Mouse (Mus musculus) mature B cell (primary cell): ENCODE data around the gene Ints14.
"Not testable (repeated sequence)": the region's sequence is repeated elsewhere in the genome, so short reads cannot be mapped to it uniquely, and the experiment has no call there.

Experiments
- in situ Hi-C: fragments of 300-500 bp; cut with MboI; formaldehyde crosslinking; loops from 2 replicates; pipeline ENCODE4 v1.14.3; 2019

Ints14 gene

DNA sequence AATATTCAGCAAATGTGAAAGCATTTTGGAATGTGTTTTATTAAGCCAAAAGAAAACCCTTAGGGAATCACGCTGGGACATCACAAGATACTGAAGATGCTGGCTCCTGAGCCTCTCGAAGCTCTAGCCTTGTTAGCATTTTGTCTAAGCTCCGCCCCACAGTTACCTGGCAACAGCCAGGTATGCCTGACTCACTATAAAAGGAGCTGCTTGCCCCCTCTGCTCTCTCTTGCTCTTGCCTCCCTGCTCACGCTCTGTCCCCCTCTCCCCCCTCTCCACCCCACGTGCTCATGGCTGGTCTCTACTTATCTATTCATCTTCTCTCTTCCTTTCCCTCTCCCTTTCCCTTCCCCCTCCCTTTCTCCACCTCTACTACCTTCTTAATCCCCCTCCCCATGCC lies 8.7 kb upstream of the Ints14 start:
- in situ Hi-C loops, result no loop called here

GRCm38 (mm10) chr9:64953190-64953589 lies 7.5 kb upstream of the Ints14 start:
- in situ Hi-C loops, result no loop called here

DNA sequence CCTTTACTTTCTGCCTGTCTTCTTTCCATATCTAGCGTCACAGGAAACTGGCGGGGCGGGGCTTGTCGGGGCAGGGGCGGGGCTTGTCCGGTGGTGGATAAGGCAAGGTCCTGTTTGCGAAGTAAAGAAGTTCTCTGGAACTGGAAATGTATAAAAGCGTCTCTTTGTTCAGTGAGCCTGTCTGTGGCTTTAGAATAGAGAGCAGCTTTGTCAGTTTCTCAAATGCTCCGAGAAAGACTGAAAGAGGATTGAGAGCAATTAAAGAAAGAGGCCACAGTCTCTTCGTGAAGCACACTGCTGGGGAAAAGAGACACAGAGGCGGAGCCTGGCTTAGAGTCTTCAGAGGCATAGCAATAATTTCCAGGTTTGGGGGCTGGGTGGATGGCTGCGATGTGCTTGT lies 4.4 kb upstream of the Ints14 start:
- in situ Hi-C loops, result no loop called here

DNA sequence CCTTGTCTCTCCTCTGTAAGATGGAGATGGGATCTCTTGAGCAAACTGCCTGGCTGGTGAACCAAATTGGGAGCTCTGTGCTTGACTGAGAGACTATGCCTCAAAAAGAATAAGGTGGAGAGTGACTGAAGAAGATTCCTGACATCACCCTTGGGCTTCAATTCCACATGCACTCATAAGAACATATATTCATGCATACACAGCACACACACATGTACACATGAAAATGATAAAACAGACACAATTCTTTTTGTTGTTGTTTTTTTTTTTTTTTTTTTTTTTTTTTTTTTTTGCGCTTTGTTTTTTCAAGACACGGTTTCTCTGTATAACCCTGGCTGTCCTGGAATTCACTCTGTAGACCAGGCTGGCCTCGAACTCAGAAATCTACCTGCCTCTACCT lies 3.4 kb upstream of the Ints14 start:
- in situ Hi-C loops, result no loop called here

DNA sequence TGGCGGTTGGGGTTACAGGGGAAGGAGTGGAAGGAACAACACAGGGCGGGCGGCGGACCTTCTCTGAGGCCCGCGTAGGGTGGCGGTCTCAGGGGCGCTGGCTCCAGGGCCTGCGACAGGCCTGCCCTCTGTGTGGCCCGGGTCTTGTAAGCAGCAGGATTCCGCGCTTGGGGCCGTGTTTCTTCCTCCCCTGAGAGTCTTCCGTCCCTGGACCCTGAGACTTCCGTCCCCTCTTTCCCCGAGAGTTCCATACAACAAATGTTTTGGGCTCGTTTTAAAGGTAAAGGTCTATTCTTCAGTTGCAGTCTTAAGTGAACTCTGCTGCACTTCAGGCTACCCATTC lies 244 bp downstream of the Ints14 start:
- in situ Hi-C loops, result no loop called here

DNA sequence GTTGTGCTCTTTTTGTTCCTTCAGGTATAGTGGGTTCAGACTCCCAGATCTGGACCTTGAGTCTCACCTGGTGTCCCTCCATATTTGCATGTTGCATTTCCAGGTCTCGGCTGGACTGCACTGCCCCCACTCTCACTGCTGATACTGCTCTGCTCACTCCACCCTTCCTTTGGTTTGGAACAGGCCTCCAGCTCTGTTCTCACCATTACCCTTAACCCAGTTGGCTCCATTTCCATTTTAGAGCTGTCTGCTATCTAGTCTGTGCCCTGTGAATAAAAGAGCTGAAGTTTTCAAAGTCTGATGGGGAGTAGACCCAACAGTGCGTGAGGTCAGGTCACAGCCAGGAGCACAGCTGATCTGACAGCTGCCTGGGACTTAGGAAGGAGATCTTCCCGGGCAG lies 19.8 kb downstream of the Ints14 start:
- in situ Hi-C loops, result no loop called here

DNA sequence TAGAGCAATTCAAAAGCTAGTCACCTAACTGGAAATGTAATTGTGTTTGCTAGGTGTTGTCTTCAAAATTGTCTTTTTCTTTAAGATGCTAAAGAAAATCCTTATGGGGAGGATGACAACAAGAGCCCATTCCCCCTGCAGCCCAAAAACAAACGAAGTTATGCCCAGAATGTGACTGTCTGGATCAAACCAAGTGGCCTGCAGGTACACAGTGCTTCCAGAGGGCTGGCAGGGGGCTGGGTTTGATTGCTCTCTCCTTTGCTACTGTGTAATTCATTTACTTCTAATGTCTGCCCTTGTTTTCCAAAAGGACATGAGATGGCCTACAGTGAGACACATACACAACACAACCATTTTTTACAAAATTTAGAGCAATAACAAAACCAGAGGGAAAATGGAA lies 21.2 kb downstream of the Ints14 start:
- in situ Hi-C loops, result no loop called here

DNA sequence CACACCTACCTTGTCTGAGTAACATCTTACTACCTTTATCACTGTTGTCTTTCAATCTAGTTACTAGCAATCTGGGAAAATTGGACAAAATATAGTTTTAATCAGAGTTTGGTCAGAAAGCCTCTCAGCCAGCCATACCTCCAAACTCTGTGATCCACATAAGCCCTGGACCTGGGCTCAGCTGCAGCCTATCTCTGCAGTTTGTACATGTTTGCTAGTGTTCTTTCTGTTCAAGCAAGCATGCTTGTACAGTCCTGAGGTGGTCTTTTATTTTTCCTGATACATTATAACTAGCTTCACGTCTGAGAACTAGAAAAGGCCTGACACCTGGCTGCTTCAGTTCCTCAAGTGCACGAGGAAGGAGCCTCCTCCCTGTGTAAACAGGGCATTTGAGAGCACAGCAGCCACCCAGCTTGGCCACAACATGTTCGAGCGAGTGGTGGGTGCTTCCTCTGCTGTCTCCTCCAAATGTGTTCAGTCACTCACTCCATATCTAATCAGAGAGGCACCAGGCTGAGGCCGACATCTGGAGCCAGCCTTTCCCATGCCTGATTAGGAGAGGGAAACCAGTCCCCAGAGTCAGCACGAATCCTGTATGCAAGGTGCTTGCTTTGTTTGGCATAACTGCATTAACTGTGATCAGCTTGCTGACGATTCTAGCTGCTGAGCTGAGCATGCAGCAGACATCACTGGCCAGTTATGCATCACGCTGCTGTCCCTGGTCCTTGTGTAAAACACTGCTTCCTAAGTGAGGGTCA lies 24.5 kb downstream of the Ints14 start:
- in situ Hi-C loops, result no loop called here

DNA sequence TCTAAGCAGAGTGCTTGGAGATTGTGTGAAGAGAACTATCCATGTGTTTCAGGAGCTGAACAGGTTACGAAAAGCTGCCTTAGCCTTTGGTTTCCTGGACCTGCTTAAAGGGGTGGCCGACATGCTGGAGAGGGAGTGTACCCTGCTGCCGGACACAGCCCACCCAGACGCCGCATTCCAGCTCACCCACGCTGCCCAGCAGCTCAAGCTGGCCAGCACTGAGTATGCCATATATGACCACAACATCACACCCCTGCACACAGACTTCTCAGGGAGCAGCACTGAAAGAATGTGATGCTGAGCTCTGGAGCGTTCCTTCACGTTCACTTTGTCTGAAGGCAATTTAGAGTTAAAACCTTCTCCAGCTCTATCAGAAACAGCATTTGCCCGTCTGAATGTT lies 25.1 kb downstream of the Ints14 start:
- in situ Hi-C loops, result no loop called here

GRCm38 (mm10) chr9:64987651-64988050 lies 26.9 kb downstream of the Ints14 start:
- in situ Hi-C loops, result no loop called here

- in situ Hi-C loops, result no loop called here
These were observed 27.7 kb downstream of the Ints14 start for GRCm38 (mm10) chr9:64988443-64988842.

DNA sequence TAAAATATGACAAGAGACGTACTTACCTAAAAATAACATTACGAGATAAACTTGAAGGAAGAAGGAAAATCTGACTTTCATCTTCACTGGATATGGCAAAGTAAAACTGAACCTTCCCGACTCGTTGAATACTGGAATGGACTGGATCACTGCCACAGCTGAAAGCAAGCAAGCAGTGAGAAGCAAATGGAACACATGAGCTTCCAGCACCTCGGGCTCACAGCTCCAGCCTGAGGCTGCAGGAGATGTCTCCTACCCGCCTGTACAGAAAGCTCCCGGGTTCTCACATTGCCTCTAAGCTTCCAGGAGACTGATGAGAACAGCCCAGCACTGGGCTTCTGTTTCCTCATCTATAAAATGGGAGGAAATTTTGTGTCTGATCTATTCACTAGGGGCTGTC lies 29.6 kb downstream of the Ints14 start:
- in situ Hi-C loops, result no loop called here

DNA sequence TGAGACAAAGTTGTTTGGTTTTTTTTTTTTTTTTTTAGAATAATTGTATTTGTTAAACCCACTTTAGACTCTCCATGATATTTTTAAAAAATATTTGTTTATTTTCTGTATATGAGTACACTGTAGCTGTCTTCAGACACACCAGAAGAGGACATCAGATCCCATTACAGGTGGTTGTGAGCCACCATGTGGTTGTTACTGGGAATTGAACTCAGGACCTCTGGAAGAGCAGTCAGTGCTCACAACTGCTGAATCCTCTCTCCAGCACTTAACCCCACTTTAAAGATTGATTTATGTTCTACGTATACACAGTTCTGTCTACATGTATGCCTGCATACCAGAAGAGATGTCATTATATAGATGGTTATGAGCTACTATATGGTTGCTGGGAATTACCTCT lies 34.8 kb downstream of the Ints14 start:
- in situ Hi-C loops, result not testable (repeated sequence)

GRCm38 (mm10) chr9:65001481-65001880 lies 40.8 kb downstream of the Ints14 start:
- in situ Hi-C loops, result no loop called here

- in situ Hi-C loops, result no loop called here
These were observed 45.0 kb downstream of the Ints14 start for GRCm38 (mm10) chr9:65005737-65006136.

- in situ Hi-C loops, result no loop called here
These were observed 49.9 kb downstream of the Ints14 start for GRCm38 (mm10) chr9:65010632-65011031.

GRCm38 (mm10) chr9:65011304-65011703 lies 50.6 kb downstream of the Ints14 start:
- in situ Hi-C loops, result no loop called here

DNA sequence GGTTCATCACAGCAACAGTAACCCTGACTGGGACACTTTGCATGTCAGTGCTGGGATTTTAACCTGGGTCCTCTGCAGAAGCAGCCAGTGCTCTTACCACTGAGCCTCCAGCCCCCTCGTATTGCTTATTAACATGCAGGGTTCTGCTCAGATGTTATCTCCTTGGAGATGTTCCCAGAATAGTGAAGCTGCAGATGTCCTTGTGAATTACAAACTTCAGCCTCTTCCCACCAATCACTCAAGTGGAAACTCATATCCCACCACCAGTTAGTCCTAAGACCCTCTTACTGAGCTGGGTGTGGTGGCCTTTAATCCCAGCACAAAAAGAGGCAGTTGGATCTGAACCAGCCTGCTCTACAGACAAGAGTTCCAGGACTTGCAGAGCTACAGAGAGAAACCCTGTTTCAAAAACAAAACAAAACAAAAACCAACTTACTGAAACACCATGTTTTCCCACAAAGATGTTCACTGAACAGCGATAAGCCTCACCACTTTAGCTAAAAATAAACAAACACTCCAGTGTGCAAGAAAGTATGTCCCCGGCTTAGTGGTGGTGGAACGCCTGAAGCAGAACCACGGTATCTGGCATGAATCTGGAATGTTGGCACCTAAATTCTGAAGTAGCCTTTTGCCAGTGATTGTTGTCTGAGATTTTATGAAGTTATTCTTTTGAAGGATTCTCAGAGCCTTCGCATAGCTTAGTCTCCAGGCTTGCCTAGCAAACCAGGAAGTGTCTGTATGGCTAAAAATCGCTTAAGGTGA lies 54.9 kb downstream of the Ints14 start:
- in situ Hi-C loops, result no loop called here

GRCm38 (mm10) chr9:65016241-65016977 lies 55.7 kb downstream of the Ints14 start:
- in situ Hi-C loops, result no loop called here

DNA sequence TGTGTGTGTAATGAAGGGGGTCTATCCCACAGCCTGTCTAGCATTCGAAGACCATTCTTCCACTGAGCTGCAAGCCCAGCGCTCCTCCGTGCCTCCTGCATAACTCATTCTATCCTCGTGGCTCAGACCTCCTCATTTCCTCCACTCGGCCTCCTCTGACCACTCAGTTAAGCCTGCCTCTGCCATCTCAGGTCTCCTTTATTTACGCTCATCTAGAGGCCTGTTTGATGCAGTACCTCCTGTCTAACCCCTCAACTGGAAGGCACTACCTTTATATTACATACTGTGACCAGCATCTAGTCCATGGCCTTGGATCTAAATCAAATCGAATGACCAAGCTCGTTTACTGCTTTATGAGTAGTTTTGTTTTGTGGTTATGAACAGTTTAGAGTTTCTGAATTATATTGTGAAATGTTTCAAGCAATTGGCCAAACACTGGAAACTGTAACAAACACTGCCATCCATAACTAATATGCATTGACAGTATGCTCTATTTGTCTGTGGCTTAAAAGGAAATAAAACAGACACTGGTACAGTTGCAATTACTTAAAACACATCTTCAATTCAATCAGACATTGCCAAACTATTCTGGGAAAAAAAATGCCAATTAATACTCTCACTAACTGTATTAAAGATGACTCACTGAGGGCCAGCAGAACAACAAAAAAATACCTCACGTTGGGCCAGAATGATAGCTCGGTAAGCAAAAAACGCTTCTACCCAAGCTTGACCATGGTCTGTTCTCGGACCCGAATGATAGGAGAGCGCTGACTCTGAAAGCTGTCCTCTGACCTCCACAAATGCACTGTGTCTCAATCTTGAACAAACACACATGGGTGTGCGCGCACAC lies 56.5 kb downstream of the Ints14 start:
- in situ Hi-C loops, result no loop called here

DNA sequence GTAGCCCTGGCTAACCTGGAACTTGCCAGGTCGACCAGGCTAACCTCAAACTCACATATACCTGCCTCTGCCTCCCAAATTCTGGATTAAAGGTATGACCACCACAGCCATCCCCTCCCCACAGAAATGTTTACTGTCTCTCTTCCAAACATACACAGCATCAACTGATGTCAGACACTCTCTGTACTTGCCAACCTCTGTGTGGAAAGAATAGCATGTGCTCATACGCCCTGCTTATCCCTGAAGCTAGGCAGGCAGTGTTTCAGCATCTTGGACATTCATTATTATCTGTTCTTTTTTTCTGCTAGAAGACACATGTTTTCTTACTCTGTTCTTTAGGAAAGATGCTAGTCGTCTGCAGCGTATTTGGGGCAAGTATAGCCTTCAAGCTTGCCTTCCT lies 57.2 kb downstream of the Ints14 start:
- in situ Hi-C loops, result no loop called here

GRCm38 (mm10) chr9:65018588-65019121 lies 58.0 kb downstream of the Ints14 start:
- in situ Hi-C loops, result no loop called here
